Mouse (Mus musculus): Measurements from ENCODE around the gene Gorab. TPM values are rescaled to one million over a fixed set of nuclear protein-coding genes. Genes with fewer than 3 reads are reported as not detected.

The Gorab gene
- total and polyA plus RNA-seq, 2 experiments from 2014 or later = 10.6 to 16.6 TPM

GRCm38 (mm10) chr1:163391321-163391720, 12.1 kb downstream of the Gorab start:
- DNase-seq (ENCODE audit: low spot score) (no peak), ATAC-seq (no peak)
- H3K4me2 ChIP-seq (ENCODE audit: low read depth, low read length) = no peak overlapping the region
- WGBS = 76% methylated on average over 6 of the region's 6 CpGs
- no peak for TF ChIP-seq CTCF (IDR thresholded peaks at IDR 0.05; ENCODE audit: low read depth)
- H3K9me3 ChIP-seq (ENCODE audit: low read length) = no peaks in the 10 kb centered on the region
- H3K9ac ChIP-seq (replicated peaks; ENCODE audit: low read length) = no peak overlapping the region
- no peak overlapping the region for H3K27ac ChIP-seq
- no peaks in the 10 kb centered on the region for H3K27me3 ChIP-seq (ENCODE audit: insufficient read depth, low read length)
- H3K36me3 ChIP-seq (ENCODE audit: insufficient read depth, low read length) = peaks cover 24% of the 10 kb centered on the region
- H3K4me3 ChIP-seq (ENCODE audit: low read length) = no peak overlapping the region
- no peaks in the 10 kb centered on the region for H3K4me1 ChIP-seq (ENCODE audit: insufficient read depth, low read length)

GRCm38 (mm10) chr1:163390044-163390443, 13.4 kb downstream of the Gorab start:
- Histone ChIP-seq H3K9me3 (ENCODE audit: low read length) (no peaks in the 10 kb centered on the region), H3K36me3 (ENCODE audit: insufficient read depth, low read length) (peaks cover 30% of the 10 kb centered on the region), H3K9ac (replicated peaks; ENCODE audit: low read length) (no peak overlapping the region), H3K4me1 (ENCODE audit: insufficient read depth, low read length) (no peaks in the 10 kb centered on the region), H3K27ac (no peak overlapping the region), H3K4me3 (ENCODE audit: low read length) (no peak overlapping the region), H3K27me3 (ENCODE audit: insufficient read depth, low read length) (no peaks in the 10 kb centered on the region), H3K4me2 (ENCODE audit: low read depth, low read length) (no peak overlapping the region)
- TF ChIP-seq CTCF (IDR thresholded peaks at IDR 0.05; ENCODE audit: low read depth) = no peak
- 90% methylated on average over 4 of the region's 4 CpGs for WGBS
- ATAC-seq (no peak), DNase-seq (ENCODE audit: low spot score) (no peak)

GRCm38 (mm10) chr1:163386196-163386595, 17.3 kb downstream of the Gorab start:
- H3K27me3 ChIP-seq (ENCODE audit: insufficient read depth, low read length) = no peaks in the 10 kb centered on the region
- TF ChIP-seq CTCF (IDR thresholded peaks at IDR 0.05; ENCODE audit: low read depth) = no peak
- peaks cover 15% of the 10 kb centered on the region for H3K36me3 ChIP-seq (ENCODE audit: insufficient read depth, low read length)
- no peaks in the 10 kb centered on the region for H3K4me1 ChIP-seq (ENCODE audit: insufficient read depth, low read length)
- WGBS = 90% methylated on average over 9 of the region's 9 CpGs
- no peak overlapping the region for H3K27ac ChIP-seq
- DNase-seq (ENCODE audit: low spot score) (no peak), ATAC-seq (no peak)
- H3K9ac ChIP-seq (replicated peaks; ENCODE audit: low read length) = no peak overlapping the region
- H3K9me3 ChIP-seq (ENCODE audit: low read length) = no peaks in the 10 kb centered on the region
- H3K4me3 ChIP-seq (ENCODE audit: low read length) = no peak overlapping the region
- H3K4me2 ChIP-seq (ENCODE audit: low read depth, low read length) = no peak overlapping the region

- H3K4me1 ChIP-seq (ENCODE audit: insufficient read depth, low read length) = no peaks in the 10 kb centered on the region
These were observed 19.9 kb downstream of the Gorab start for GRCm38 (mm10) chr1:163383442-163384027.

GRCm38 (mm10) chr1:163382048-163382719, 21.3 kb downstream of the Gorab start:
- no peak for DNase-seq (ENCODE audit: low spot score)
- Histone ChIP-seq H3K36me3 (ENCODE audit: insufficient read depth, low read length) (peaks cover 15% of the 10 kb centered on the region), H3K9me3 (ENCODE audit: low read length) (no peaks in the 10 kb centered on the region), H3K4me2 (ENCODE audit: low read depth, low read length) (no peak overlapping the region), H3K27ac (no peak overlapping the region), H3K27me3 (ENCODE audit: insufficient read depth, low read length) (no peaks in the 10 kb centered on the region), H3K4me3 (ENCODE audit: low read length) (no peak overlapping the region), H3K4me1 (ENCODE audit: insufficient read depth, low read length) (no peaks in the 10 kb centered on the region), H3K9ac (replicated peaks; ENCODE audit: low read length) (no peak overlapping the region)
- no peak for TF ChIP-seq CTCF (IDR thresholded peaks at IDR 0.05; ENCODE audit: low read depth)
- WGBS = 92% methylated on average over 10 of the region's 10 CpGs
- no peak for ATAC-seq

More at GRCm38 (mm10) chr1:163383442-163384027, 19.9 kb downstream of the Gorab start:
- no peaks in the 10 kb centered on the region for H3K27me3 ChIP-seq (ENCODE audit: insufficient read depth, low read length)
- ATAC-seq (no peak), DNase-seq (ENCODE audit: low spot score) (no peak)
- no peak overlapping the region for H3K9ac ChIP-seq (replicated peaks; ENCODE audit: low read length)
- no peak for TF ChIP-seq CTCF (IDR thresholded peaks at IDR 0.05; ENCODE audit: low read depth)
- H3K27ac ChIP-seq = no peak overlapping the region
- H3K36me3 ChIP-seq (ENCODE audit: insufficient read depth, low read length) = peaks cover 15% of the 10 kb centered on the region
- no peak overlapping the region for H3K4me2 ChIP-seq (ENCODE audit: low read depth, low read length)
- no peak overlapping the region for H3K4me3 ChIP-seq (ENCODE audit: low read length)
- H3K9me3 ChIP-seq (ENCODE audit: low read length) = no peaks in the 10 kb centered on the region
- whole genome bisulfite sequencing = 81% methylated on average over 5 of the region's 5 CpGs

- no peaks in the 10 kb centered on the region for H3K9me3 ChIP-seq (ENCODE audit: low read length)
- H3K9ac ChIP-seq (replicated peaks; ENCODE audit: low read length) = no peak overlapping the region
- no peak overlapping the region for H3K27ac ChIP-seq
- TF ChIP-seq CTCF (IDR thresholded peaks at IDR 0.05; ENCODE audit: low read depth) = no peak
- ATAC-seq (no peak), DNase-seq (ENCODE audit: low spot score) (no peak)
- H3K4me3 ChIP-seq (ENCODE audit: low read length) = no peak overlapping the region
- H3K27me3 ChIP-seq (ENCODE audit: insufficient read depth, low read length) = no peaks in the 10 kb centered on the region
- peaks cover 10% of the 10 kb centered on the region for H3K36me3 ChIP-seq (ENCODE audit: insufficient read depth, low read length)
- no peak overlapping the region for H3K4me2 ChIP-seq (ENCODE audit: low read depth, low read length)
- H3K4me1 ChIP-seq (ENCODE audit: insufficient read depth, low read length) = no peaks in the 10 kb centered on the region
- 71% methylated on average over 1 of the region's 1 CpGs for WGBS
These were observed 22.9 kb downstream of the Gorab start for GRCm38 (mm10) chr1:163380591-163380990.

- peaks cover 6% of the 10 kb centered on the region; the same call in 1 of the 2 replicates for H3K36me3 ChIP-seq (ENCODE audit: insufficient read depth, low read length)
- H3K27me3 ChIP-seq (ENCODE audit: insufficient read depth, low read length) = no peaks in the 10 kb centered on the region
- no peak overlapping the region for H3K9ac ChIP-seq (replicated peaks; ENCODE audit: low read length)
- H3K4me1 ChIP-seq (ENCODE audit: insufficient read depth, low read length) = no peaks in the 10 kb centered on the region
- no peak for TF ChIP-seq CTCF (IDR thresholded peaks at IDR 0.05; ENCODE audit: low read depth)
- no peaks in the 10 kb centered on the region for H3K9me3 ChIP-seq (ENCODE audit: low read length)
- no peak overlapping the region for H3K4me3 ChIP-seq (ENCODE audit: low read length)
- H3K27ac ChIP-seq = no peak overlapping the region
- WGBS = 28% methylated on average over 4 of the region's 4 CpGs
- ATAC-seq = no peak
- peak; percentile 10 for DNase-seq (ENCODE audit: low spot score)
- no peak overlapping the region for H3K4me2 ChIP-seq (ENCODE audit: low read depth, low read length)
These were observed 23.4 kb downstream of the Gorab start for GRCm38 (mm10) chr1:163380072-163380471.
